Comparison of ENCODE assay signal across 15 mouse cellular contexts in genomic region chr13:59495839-59496238, GRCm38 (mm10).
DNase-seq lines count a peak whose midpoint lies in the region; ATAC-seq lines count a peak whose summit lies in the region.
"Had no signal": no experiment of that assay in that cellular context is flagged by ENCODE, and none has a peak within 500 bp of the region (broad histone marks: within the 10 kb centered on the region; RNA-seq: fewer than 3 reads in every experiment).

No protein-coding gene starts in this region.

- ATAC-seq in forebrain, embryonic 16.5 days: no peak
- no peak for ATAC-seq in neural tube, embryonic 15.5 days (ENCODE audit: low FRiP score)
- ATAC-seq in midbrain, embryonic 11.5 days (ENCODE audit: low FRiP score): 0 out of 2 replicates have a peak, but pooled peaks have one; percentile 40
- ATAC-seq in intestine, embryonic 15.5 days: no peak

- H3K27ac ChIP-seq in forebrain, embryonic 10.5 days: peak overlapping the region; percentile 40; the same call in 1 of the 2 replicates
- H3K27ac ChIP-seq in forebrain, embryonic 16.5 days (ENCODE audit: low read length): no peak overlapping the region; the same call in 1 of the 2 replicates
- H3K27ac ChIP-seq in neural tube, embryonic 15.5 days (replicated peaks): no peak overlapping the region
- H3K27ac ChIP-seq in midbrain, embryonic 11.5 days (ENCODE audit: low read depth, low read length): no peak overlapping the region
- H3K27ac ChIP-seq in intestine, embryonic 15.5 days: no peak overlapping the region
- H3K27ac ChIP-seq: liver, embryonic 14.5 days; macrophage had no signal

- H3K9ac ChIP-seq in forebrain, embryonic 16.5 days (replicated peaks; ENCODE audit: low read depth, low read length): no peak overlapping the region
- no peak overlapping the region for H3K9ac ChIP-seq in neural tube, embryonic 15.5 days (replicated peaks)
- H3K9ac ChIP-seq in midbrain, embryonic 11.5 days (ENCODE audit: low read length): no peak overlapping the region
- H3K9ac ChIP-seq in intestine, embryonic 15.5 days: no peak overlapping the region
- H3K9ac ChIP-seq: liver, embryonic 14.5 days had no signal

- H3K27me3 ChIP-seq in forebrain, embryonic 10.5 days (ENCODE audit: poor library complexity, severe bottlenecking): no peaks in the 10 kb centered on the region
- H3K27me3 ChIP-seq in forebrain, embryonic 16.5 days (replicated peaks; ENCODE audit: control insufficient read depth, insufficient read depth, low read length): no peaks in the 10 kb centered on the region
- H3K27me3 ChIP-seq in neural tube, embryonic 15.5 days (replicated peaks): no peaks in the 10 kb centered on the region
- no peaks in the 10 kb centered on the region for H3K27me3 ChIP-seq in midbrain, embryonic 11.5 days (ENCODE audit: control insufficient read depth, insufficient read depth, low read length)
- no peaks in the 10 kb centered on the region for H3K27me3 ChIP-seq in intestine, embryonic 15.5 days (replicated peaks)
- H3K27me3 ChIP-seq: CH12.LX had no signal

- H3K4me3 ChIP-seq in forebrain, embryonic 10.5 days: no peak overlapping the region
- H3K4me3 ChIP-seq in forebrain, embryonic 16.5 days (replicated peaks; ENCODE audit: low read length): no peak overlapping the region
- no peak overlapping the region for H3K4me3 ChIP-seq in neural tube, embryonic 15.5 days (replicated peaks)
- no peak overlapping the region for H3K4me3 ChIP-seq in midbrain, embryonic 11.5 days (ENCODE audit: low read depth, low read length)
- no peak overlapping the region for H3K4me3 ChIP-seq in intestine, embryonic 15.5 days (replicated peaks)
- H3K4me3 ChIP-seq: erythroblast, embryonic 14.5 days had no signal

- peaks cover 5% of the 10 kb centered on the region; the same call in 1 of the 2 replicates for H3K9me3 ChIP-seq in forebrain, embryonic 10.5 days
- no peaks in the 10 kb centered on the region for H3K9me3 ChIP-seq in forebrain, embryonic 16.5 days (ENCODE audit: control insufficient read depth, low read length)
- H3K9me3 ChIP-seq in neural tube, embryonic 15.5 days (replicated peaks): no peaks in the 10 kb centered on the region
- H3K9me3 ChIP-seq in midbrain, embryonic 11.5 days (ENCODE audit: control insufficient read depth, low read length): no peaks in the 10 kb centered on the region
- H3K9me3 ChIP-seq in intestine, embryonic 15.5 days: no peaks in the 10 kb centered on the region

- H3K4me2 ChIP-seq in forebrain, embryonic 16.5 days (ENCODE audit: low read length): no peak overlapping the region
- no peak overlapping the region for H3K4me2 ChIP-seq in neural tube, embryonic 15.5 days
- no peak overlapping the region for H3K4me2 ChIP-seq in midbrain, embryonic 11.5 days
- no peak overlapping the region for H3K4me2 ChIP-seq in intestine, embryonic 15.5 days (replicated peaks)
- H3K4me2 ChIP-seq: heart, embryonic 11.5 days had no signal

- no peak for DNase-seq in forebrain, embryonic 10.5 days (ENCODE audit: extremely low spot score, low spot score)
- DNase-seq in neural tube, embryonic 10.5 days (ENCODE audit: extremely low spot score, low spot score): peak; percentile 19
- no peak for DNase-seq in midbrain, embryonic 11.5 days (ENCODE audit: low spot score, missing footprints)
- peak; percentile 20 for DNase-seq in retina, postnatal 1 day
- DNase-seq in layer of hippocampus, postnatal 14 days (ENCODE audit: low spot score in 2 of 2): no peak
- DNase-seq: cerebellum, postnatal 36 days; gastrocnemius, postnatal 10 days had no signal

- 34% methylated on average over 8 of the region's 8 CpGs for WGBS in forebrain, embryonic 10.5 days
- 32% methylated on average over 8 of the region's 8 CpGs for WGBS in forebrain, embryonic 16.5 days
- 21% methylated on average over 8 of the region's 8 CpGs for WGBS in neural tube, embryonic 15.5 days
- WGBS in midbrain, embryonic 11.5 days: 27% methylated on average over 8 of the region's 8 CpGs
- WGBS in intestine, embryonic 15.5 days: 34% methylated on average over 8 of the region's 8 CpGs

- peaks cover 5% of the 10 kb centered on the region for H3K4me1 ChIP-seq in forebrain, embryonic 10.5 days
- peaks cover 2% of the 10 kb centered on the region; the same call in 1 of the 2 replicates for H3K4me1 ChIP-seq in forebrain, embryonic 16.5 days (replicated peaks; ENCODE audit: control insufficient read depth, insufficient read depth, low read length)
- H3K4me1 ChIP-seq in neural tube, embryonic 15.5 days: peaks cover 3% of the 10 kb centered on the region; the same call in 1 of the 2 replicates
- no peaks in the 10 kb centered on the region for H3K4me1 ChIP-seq in midbrain, embryonic 11.5 days (ENCODE audit: control insufficient read depth, insufficient read depth, low read length)
- 0 out of 2 replicates have a peak, but pooled peaks cover 2% of the 10 kb centered on the region for H3K4me1 ChIP-seq in intestine, embryonic 15.5 days (replicated peaks)

- H3K36me3 ChIP-seq in forebrain, embryonic 10.5 days (replicated peaks): peaks cover 21% of the 10 kb centered on the region
- peaks cover 17% of the 10 kb centered on the region for H3K36me3 ChIP-seq in forebrain, embryonic 16.5 days (ENCODE audit: control insufficient read depth, insufficient read depth)
- peaks cover 32% of the 10 kb centered on the region for H3K36me3 ChIP-seq in neural tube, embryonic 15.5 days
- H3K36me3 ChIP-seq in midbrain, embryonic 11.5 days (ENCODE audit: control insufficient read depth, insufficient read depth, low read length): 0 out of 2 replicates have a peak, but pooled peaks cover 3% of the 10 kb centered on the region
- H3K36me3 ChIP-seq in intestine, embryonic 15.5 days: peaks cover 11% of the 10 kb centered on the region; the same call in 1 of the 2 replicates

Comparison
In these comparisons a context has a peak if more than half of its experiments do, and no peak if none do; other contexts are left out.
1. DNase-seq: peak in neural tube, embryonic 10.5 days (single experiment) and retina, postnatal 1 day (single experiment); none in forebrain, embryonic 10.5 days (single experiment), midbrain, embryonic 11.5 days (single experiment) and layer of hippocampus, postnatal 14 days (0 of 2).